Mouse (Mus musculus) bone marrow macrophage, adult 2 months (primary cell): Measurements from ENCODE around the gene Fcor. TPM values are rescaled to one million over a fixed set of nuclear protein-coding genes. Genes with fewer than 3 reads are reported as not detected.

ENCODE experiments used
- H3K27ac ChIP-seq: 2 replicates; pipeline ENCODE4 v1.5.1; 2012; ENCODE audit warnings: low read depth, low read length; ENCODE audit not compliant: insufficient read depth
- H3K4me1 ChIP-seq: 2 replicates; pipeline ENCODE4 v1.6.1; 2012; ENCODE audit warnings: low read length; ENCODE audit not compliant: control insufficient read depth, insufficient read depth
- H3K4me3 ChIP-seq: 2 replicates; pipeline ENCODE4 v1.5.1; 2012; ENCODE audit warnings: mild to moderate bottlenecking, low read length, moderate library complexity; ENCODE audit not compliant: insufficient read depth
- CTCF ChIP-seq: IDR thresholded peaks from 2 replicates; pipeline ENCODE4 v1.5.1; 2012; ENCODE audit warnings: low read depth, mild to moderate bottlenecking, low read length, moderate library complexity
- POLR2A ChIP-seq: IDR thresholded peaks from 2 replicates; pipeline ENCODE4 v1.6.1; 2012; ENCODE audit warnings: mild to moderate bottlenecking, low read depth, low read length, borderline replicate concordance
- polyA plus RNA-seq: library from polyadenylated mRNA; stranded (reverse); fragments of >200 nt; gene quantifications from 2 replicates; pipeline ENCODE4 v1.2.4, GENCODE M21; 2012; ENCODE audit not compliant: missing spikeins, insufficient read depth, insufficient read length

The Fcor gene
- polyA plus RNA-seq, 1 experiment = 4.5 TPM

DNA sequence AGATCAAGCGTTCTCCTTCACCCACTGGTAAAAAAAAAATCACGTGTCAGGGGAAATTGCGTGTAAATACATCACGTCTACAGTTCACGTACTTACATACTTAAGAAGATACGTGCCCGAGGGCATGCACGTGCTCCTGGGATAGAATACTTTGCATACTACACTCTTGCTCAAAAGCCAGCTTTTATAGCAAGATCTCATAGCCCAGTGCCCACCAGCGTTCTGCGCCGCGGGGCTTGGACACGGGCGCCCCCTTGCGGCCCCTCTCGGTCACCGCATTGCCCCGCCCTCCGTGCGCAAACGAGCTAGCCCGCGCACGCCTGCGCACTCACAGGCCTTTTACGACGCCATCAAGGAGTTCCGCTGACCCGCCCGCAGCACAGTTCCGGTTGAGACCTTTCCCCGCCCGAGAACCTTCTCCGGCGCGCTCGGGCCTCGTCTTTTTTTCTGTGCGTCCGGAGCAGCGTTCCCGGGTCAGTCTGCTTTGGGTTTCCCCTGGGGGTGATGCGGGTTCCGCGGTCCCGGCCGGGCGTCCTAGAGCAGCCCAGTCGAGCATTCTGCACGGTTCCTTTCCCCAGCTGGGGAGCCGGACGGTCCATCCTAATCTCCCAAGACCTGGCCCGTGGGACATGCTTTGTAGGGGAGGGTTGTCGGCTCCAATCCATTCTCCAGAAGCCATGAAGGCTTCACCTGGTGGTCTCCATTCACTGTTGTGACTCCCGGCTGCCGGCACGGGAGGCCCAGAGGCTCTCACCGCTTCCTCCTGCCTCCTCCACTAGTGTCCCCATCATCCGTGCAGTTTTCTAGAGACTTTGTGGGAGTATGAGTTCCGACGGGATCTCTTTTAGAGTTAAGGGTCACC is 4.2 kb upstream of the Fcor start, which contains the start of gene Trappc5:
Trappc5 (plus strand) TSS at position 169 of the 862 bp plus-strand sequence.
- Histone ChIP-seq H3K27ac (peak within 1 kb of the TSS; percentile 81), H3K4me3 (peak within 1 kb of the TSS; percentile 93), H3K4me1 (peaks cover 6% of the 10 kb centered on the region)
- no peak for TF ChIP-seq POLR2A
- peak; percentile 78 for TF ChIP-seq CTCF

DNA sequence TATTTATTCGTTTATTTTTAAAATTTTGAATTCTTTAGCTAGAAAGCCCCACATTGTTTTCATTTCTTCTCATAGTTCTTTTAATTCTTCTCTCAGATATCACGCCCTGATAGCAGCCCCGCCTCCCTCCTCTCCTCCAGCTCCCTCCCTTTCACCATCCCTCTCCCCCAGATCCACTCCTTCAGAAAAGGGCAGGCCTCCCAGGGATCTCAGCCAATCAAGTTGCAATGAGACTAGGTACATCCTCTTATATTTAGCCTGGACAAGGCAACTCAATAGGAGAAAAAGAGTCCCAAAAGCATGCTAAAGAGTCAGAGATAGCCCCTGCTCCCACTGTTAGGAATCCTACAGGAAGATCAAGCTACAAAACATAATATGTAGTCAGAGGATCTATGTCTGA is 2.5 kb upstream of the Fcor start:
- TF ChIP-seq POLR2A (no peak), CTCF (no peak)

DNA sequence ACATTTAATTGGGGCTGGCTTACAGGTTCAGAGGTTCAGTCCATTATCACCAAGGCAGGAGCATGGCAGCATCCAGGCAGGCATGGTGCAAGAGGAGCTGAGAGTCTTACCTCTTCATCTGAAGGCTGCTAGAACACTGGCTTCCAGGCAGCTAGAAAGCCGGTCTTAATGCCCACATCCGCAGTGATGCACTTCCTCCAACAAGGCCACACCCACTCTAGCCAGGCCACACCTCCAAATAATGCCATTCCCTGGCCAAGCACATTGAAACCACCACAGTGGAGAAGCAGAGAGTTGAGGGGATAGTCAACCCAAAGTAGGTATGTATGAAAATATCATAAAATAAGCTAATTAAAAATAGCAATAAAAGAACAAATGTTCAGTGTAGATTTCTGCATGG is 1.8 kb downstream of the Fcor start:
- TF ChIP-seq CTCF (no peak), POLR2A (no peak)
- H3K27ac ChIP-seq = no peak overlapping the region
- H3K4me1 ChIP-seq = peaks cover 13% of the 10 kb centered on the region
- H3K4me3 ChIP-seq = no peak overlapping the region

More for the DNA sequence above, 2.5 kb upstream of the Fcor start:
- Histone ChIP-seq H3K4me3 (no peak overlapping the region), H3K4me1 (peaks cover 10% of the 10 kb centered on the region), H3K27ac (no peak overlapping the region)

DNA sequence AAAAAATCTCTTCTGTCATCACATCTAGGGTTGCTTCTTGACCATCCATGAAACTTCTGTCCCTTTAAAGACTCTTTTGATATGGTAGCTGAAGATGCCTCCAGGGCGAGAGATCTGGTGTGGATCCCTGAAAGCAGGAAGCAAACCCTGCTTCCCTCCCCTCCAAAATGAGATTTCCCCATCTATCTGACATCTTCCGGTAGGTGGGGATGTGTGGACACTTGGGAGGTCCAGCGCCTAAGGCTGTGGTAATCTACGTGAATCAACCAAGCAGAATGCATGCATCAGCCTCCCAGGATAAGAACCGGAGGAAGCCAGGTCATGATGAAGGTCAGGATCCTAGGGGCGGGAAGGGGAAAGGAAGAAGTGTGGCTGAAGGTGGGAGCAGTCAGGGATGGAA is 6.7 kb downstream of the Fcor start, which contains the start of gene Mcemp1:
Mcemp1 (plus strand) TSS at position 248 of the 400 bp plus-strand sequence.
- peak within 1 kb of the TSS; percentile 71 for H3K27ac ChIP-seq
- H3K4me1 ChIP-seq = peaks cover 31% of the 10 kb centered on the region
- TF ChIP-seq CTCF = no peak
- TF ChIP-seq POLR2A = no peak
- H3K4me3 ChIP-seq = no peak within 1 kb of the TSS; the same call in 1 of the 2 replicates

DNA sequence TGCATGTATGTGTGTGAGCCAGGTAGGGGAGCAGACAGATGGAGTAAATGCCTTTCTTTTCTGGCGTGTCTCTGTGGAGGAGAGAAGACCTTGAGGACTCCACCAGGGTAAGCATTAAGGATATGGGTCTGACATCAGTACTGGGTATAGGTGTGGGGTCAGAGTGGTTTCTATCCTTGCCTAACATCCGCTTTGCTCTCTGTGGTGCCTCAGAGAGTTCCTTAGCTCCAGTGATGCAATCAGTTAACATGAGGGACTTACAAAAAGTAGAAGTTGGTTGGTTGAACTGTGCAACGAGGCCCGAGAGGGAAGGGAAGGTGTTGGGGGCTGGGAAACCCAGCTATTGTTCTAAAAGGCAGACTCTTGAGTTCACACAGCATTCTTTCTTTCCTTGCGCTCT is 7.8 kb downstream of the Fcor start:
- TF ChIP-seq CTCF = no peak
- no peak for TF ChIP-seq POLR2A
- Histone ChIP-seq H3K27ac (peak overlapping the region; percentile 71), H3K4me1 (peaks cover 38% of the 10 kb centered on the region), H3K4me3 (no peak overlapping the region)

DNA sequence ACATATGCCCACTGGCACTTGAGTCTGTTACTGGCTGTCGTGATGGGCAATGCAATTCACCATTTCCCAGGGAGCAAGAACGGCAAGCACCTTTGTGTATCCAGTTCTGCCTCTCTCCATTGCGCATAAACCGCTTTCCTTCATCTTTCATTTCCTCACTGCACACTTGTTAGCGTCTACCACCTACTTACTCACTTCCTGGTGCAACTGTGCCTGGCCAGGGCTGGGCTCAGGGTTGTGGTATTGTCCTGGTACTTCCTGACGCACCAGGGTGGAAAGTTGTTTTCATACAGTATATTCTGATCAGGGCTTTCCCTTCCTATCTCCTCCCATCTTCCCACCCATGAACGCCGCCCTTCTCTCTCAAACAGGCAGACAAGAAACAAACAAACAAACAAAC is 11.3 kb downstream of the Fcor start:
- H3K4me3 ChIP-seq = no peak overlapping the region
- peak overlapping the region; percentile 5; the same call in 1 of the 2 replicates for H3K27ac ChIP-seq
- peaks cover 48% of the 10 kb centered on the region for H3K4me1 ChIP-seq
- TF ChIP-seq POLR2A (no peak), CTCF (no peak)

DNA sequence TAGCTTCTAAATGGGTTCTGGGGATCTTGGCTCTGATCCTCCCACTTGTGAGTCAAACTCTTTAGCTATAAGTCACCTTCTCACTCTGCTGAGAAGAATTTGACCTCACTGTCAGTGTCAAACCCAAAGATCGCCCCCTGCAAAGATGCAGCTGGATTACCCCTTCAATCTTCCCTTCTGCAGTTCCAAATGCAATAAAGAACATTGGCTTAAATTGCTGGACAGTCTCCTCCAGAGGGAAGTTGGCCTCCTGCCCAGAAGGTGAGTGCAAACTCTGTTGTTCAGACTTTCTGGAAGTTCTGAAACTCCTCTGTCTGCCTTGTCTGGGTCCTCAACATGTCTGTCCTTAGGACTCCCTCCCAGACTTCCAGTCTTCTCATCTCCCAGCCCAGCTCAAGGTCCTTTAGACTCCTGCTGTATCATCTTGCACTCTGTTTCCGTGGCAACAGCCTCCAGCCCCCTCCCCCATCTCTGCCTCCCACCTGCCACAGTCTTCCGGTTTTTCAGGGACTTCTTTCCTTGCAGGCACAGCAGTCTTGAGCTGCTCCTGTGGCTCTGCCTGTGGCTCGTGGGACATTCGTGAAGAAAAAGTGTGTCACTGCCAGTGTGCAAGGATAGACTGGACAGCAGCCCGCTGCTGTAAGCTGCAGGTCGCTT is 15.3 kb downstream of the Fcor start:
- H3K4me1 ChIP-seq = peaks cover 34% of the 10 kb centered on the region
- no peak overlapping the region for H3K4me3 ChIP-seq
- H3K27ac ChIP-seq = no peak overlapping the region
- no peak for TF ChIP-seq CTCF
- no peak for TF ChIP-seq POLR2A

DNA sequence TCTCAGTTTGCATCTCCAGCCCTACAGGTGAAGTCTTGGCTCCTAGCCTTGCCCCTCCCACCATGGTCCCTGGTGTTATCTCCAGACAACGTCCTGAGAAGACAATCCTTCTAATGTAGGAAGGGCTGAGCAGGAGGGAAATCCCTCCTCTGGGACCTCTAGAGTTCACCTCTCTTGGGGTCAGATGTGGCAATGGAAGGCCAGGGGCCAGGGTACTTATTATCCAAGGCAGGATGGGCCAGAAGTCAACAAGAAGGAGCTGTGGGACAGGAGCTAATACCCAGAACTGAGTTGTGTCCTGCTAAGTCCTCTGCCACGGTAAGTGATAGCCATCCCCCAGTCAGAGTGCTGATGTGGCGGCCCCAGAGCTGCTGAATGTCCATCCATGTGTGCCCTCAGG is 16.6 kb downstream of the Fcor start, which contains the start of gene Retn:
Retn (plus strand) TSS at position 245 of the 400 bp plus-strand sequence.
- TF ChIP-seq POLR2A = no peak
- no peak for TF ChIP-seq CTCF
- no peak within 1 kb of the TSS for H3K4me3 ChIP-seq
- H3K27ac ChIP-seq = no peak within 1 kb of the TSS
- H3K4me1 ChIP-seq = peaks cover 24% of the 10 kb centered on the region

DNA sequence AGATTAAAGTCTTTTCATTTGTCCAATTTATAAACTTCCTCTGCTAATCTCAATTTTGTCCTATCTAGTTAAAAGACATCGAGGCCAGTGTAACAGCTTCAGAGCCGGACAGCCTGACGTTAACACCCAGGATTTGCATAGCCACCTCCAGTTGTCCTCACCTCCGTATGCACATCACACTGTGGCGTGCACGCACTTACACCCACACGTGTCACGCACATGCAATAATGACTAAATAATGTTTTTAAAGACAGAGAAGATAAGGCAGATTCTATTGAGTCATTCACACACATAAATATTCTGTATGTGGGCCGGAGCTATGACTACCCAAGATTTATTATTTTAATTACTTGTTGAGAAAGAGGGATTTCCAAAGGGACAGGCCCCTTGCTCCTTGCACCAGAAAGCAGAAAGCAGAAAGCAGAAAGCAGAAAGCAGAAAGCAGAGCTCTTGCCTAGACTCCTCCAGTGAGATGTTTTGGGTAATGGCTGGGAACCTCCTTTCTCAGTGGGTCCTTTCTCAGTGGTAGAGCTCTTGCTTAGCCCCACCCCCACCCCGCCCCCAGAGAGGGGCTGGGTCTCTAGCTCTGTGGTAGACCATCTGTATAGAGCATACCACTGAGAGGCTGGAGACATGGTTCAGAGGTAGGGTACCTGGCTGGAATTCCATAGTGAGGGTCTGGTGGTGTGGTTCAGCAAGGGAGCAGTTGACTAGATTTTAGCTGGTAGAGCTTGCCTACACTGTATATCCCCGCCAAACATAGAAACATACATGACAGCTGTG is 17.2 kb downstream of the Fcor start:
- TF ChIP-seq CTCF (no peak), POLR2A (no peak)
- H3K27ac ChIP-seq = no peak overlapping the region
- peaks cover 19% of the 10 kb centered on the region for H3K4me1 ChIP-seq
- no peak overlapping the region for H3K4me3 ChIP-seq
